Mouse (Mus musculus): Measurements from ENCODE around the gene Nxpe5. TPM values are rescaled to one million over a fixed set of nuclear protein-coding genes. Genes with fewer than 3 reads are reported as not detected.

The Nxpe5 gene
- polyA plus RNA-seq, 1 experiment from 2014 or later: not detected

DNA sequence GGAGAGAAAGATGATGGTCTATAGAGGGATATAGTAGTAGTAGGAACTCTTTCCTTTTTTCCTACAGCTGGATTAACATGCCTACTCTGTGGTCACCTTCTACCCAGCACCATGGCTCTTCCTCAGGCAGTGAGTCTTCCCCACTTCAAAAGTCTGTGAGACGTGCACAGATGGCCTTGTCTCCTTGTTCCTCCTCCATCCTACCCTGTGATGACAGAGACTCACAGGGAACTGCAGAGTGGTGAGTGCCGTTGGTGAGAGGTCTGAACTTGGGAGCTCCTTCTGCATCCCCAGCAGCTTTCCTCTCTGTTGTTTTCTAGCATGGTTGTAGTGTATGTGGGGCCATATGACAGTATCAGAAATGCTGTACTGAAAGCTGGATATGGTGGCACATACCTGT lies 56.1 kb downstream of the Nxpe5 start:
- peaks cover 15% of the 10 kb centered on the region for H3K36me3 ChIP-seq (replicated peaks)
- ATAC-seq (ENCODE audit: low FRiP score): no peak
- 77% methylated on average over 2 of the region's 2 CpGs for WGBS

DNA sequence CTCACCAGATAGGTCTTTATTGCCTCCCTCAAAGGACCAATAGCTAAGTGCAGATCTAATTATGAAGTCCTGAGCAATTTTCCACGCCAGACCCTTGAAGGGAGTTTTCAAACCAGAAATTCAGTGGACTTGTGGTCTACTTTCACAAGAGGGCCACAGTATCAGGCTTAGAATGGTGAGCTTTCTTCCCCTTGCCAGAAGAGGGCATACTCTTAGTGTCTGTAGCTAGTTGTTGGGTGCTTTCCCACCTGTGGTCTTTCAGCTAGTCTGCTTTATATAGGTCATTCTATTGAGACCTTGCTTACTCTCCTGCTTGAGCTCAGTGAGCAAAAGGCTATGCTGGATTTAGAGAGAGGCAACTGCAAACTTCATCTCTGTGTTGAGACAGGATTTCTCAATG lies 57.8 kb downstream of the Nxpe5 start:
- ATAC-seq (ENCODE audit: low FRiP score): no peak
- no peak overlapping the region for H3K9ac ChIP-seq
- H3K27me3 ChIP-seq: peaks cover 11% of the 10 kb centered on the region; the same call in 1 of the 2 replicates
- H3K27ac ChIP-seq: no peak overlapping the region
- H3K4me1 ChIP-seq: peaks cover 7% of the 10 kb centered on the region
- no peak overlapping the region for H3K4me3 ChIP-seq (replicated peaks)
- H3K4me2 ChIP-seq: no peak overlapping the region
- no peaks in the 10 kb centered on the region for H3K36me3 ChIP-seq (replicated peaks)
- no peaks in the 10 kb centered on the region for H3K9me3 ChIP-seq
- 50% methylated on average over 1 of the region's 1 CpGs for WGBS

More for the DNA sequence above, 56.1 kb downstream of the Nxpe5 start:
- H3K4me2 ChIP-seq: no peak overlapping the region
- peaks cover 11% of the 10 kb centered on the region; the same call in 1 of the 2 replicates for H3K27me3 ChIP-seq
- H3K9ac ChIP-seq: no peak overlapping the region
- no peaks in the 10 kb centered on the region for H3K9me3 ChIP-seq
- no peak overlapping the region for H3K4me3 ChIP-seq (replicated peaks)
- H3K27ac ChIP-seq: no peak overlapping the region
- peaks cover 24% of the 10 kb centered on the region for H3K4me1 ChIP-seq

DNA sequence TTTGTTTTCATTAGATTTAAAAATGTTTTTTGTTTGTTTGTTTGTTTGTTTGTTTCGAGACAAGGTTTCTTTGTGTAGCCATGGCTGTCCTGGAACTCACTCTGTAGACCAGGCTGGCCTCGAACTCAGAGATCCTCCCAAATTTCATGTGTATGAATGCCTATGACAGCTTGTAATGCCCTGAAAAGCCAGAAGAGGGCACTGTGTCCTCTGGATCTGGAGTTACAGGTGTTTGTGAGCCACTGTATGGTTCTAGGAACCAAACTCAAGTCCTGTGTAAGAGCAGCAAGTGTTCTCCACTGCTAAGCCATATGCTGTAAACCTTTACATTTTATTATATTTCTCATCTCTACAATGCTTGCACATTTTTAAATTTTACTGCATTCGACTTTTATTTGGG lies 62.2 kb downstream of the Nxpe5 start:
- ATAC-seq (ENCODE audit: low FRiP score): no peak
- no peak overlapping the region for H3K4me2 ChIP-seq
- no peaks in the 10 kb centered on the region for H3K4me1 ChIP-seq
- H3K27me3 ChIP-seq: no peaks in the 10 kb centered on the region
- no peak overlapping the region for H3K9ac ChIP-seq
- H3K36me3 ChIP-seq (replicated peaks): no peaks in the 10 kb centered on the region
- no peaks in the 10 kb centered on the region for H3K9me3 ChIP-seq
- no peak overlapping the region for H3K27ac ChIP-seq
- H3K4me3 ChIP-seq (replicated peaks): no peak overlapping the region
- 71% methylated on average over 3 of the region's 3 CpGs for WGBS

DNA sequence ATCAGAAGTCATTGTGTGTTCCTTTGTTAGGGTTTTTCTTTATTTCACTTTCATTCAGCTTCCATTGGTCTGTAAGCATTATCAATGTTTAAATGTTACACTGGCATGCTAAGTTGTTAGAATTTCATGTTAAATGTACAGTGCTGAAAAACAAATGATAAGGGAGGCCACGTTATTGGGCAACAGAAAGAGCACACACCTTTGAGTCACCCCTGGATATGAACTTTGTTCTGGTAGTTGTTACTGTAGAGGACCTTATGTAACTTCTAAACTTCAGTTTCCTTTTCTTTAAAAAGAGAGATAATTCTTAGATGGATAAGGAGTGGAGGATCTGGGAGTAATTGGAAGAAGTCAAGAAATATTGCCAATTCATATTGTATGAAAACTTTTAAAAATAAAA lies 65.9 kb downstream of the Nxpe5 start:
- Histone ChIP-seq H3K27me3 (no peaks in the 10 kb centered on the region), H3K9me3 (no peaks in the 10 kb centered on the region), H3K27ac (no peak overlapping the region), H3K4me1 (no peaks in the 10 kb centered on the region), H3K9ac (no peak overlapping the region), H3K36me3 (replicated peaks) (no peaks in the 10 kb centered on the region), H3K4me2 (no peak overlapping the region), H3K4me3 (replicated peaks) (no peak overlapping the region)
- ATAC-seq (ENCODE audit: low FRiP score): no peak
- WGBS: 84% methylated on average over 1 of the region's 1 CpGs

DNA sequence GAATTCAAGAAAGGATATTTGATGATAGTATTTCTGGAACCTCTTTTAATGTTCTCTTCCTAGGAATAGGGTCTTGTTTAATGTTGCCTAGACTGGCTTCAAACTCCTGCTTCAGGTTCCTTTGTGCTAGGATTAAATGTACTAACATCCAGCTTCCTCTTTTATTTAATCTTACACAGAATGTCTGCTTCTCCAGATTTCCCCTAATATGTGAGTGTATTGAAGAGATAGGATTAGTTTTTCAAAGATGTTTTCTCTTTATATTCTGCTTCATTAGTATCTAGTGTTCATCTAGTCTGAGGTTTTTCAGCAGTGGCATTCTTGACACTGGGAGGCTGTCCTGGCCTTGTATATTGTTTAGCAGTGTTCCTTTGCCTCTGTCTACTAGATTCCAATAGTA lies 68.5 kb downstream of the Nxpe5 start:
- H3K36me3 ChIP-seq (replicated peaks): no peaks in the 10 kb centered on the region
- no peaks in the 10 kb centered on the region for H3K27me3 ChIP-seq
- no peak overlapping the region for H3K4me2 ChIP-seq
- H3K9me3 ChIP-seq: no peaks in the 10 kb centered on the region
- no peaks in the 10 kb centered on the region for H3K4me1 ChIP-seq
- H3K4me3 ChIP-seq (replicated peaks): no peak overlapping the region
- no peak overlapping the region for H3K27ac ChIP-seq
- no peak overlapping the region for H3K9ac ChIP-seq
- ATAC-seq (ENCODE audit: low FRiP score): no peak

DNA sequence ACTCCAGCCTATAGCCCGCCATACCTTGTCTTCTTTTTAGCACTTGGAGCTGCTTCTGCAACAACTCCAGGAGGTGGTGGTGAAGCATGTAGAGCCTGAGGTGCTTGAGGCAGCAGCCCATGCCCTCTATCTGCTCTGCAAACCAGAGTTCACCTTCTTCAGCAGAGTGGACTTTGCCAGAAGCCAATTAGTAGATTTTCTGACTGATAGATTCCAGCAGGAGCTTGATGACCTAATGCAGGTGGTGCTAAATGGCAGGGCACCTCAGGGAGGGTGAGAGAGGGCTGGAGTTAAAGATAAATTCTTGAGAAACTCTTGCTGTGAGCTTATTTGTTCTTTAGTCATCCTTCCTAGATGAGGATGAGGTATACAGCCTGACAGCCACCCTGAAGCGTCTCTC lies 73.9 kb downstream of the Nxpe5 start:
- no peak overlapping the region for H3K4me2 ChIP-seq
- no peak for ATAC-seq (ENCODE audit: low FRiP score)
- no peak overlapping the region for H3K27ac ChIP-seq
- no peaks in the 10 kb centered on the region for H3K27me3 ChIP-seq
- 83% methylated on average over 2 of the region's 2 CpGs for WGBS
- H3K4me3 ChIP-seq (replicated peaks): no peak overlapping the region
- H3K4me1 ChIP-seq: no peaks in the 10 kb centered on the region
- no peak overlapping the region for H3K9ac ChIP-seq
- H3K36me3 ChIP-seq (replicated peaks): no peaks in the 10 kb centered on the region
- H3K9me3 ChIP-seq: no peaks in the 10 kb centered on the region

Other genes with a start within 250 kb of the Nxpe5 start
- gene Azgp1, start 244.4 kb upstream of the Nxpe5 start, polyA plus RNA-seq (2016; fragmentation: Nextera tagmentation; extraction: Ambion mirVana): not detected in 2 replicates
- gene Smok3a, start 204.6 kb upstream of the Nxpe5 start, polyA plus RNA-seq (2016; fragmentation: Nextera tagmentation; extraction: Ambion mirVana): not detected in 2 replicates
- not detected in 2 replicates for gene Smok3b, start 204.5 kb upstream of the Nxpe5 start, polyA plus RNA-seq (2016; fragmentation: Nextera tagmentation; extraction: Ambion mirVana)
- not detected in 2 replicates for gene Smok3c, start 172.7 kb upstream of the Nxpe5 start, polyA plus RNA-seq (2016; fragmentation: Nextera tagmentation; extraction: Ambion mirVana)
- 36.2 and 39.4 TPM in 2 replicates for gene Zkscan1, start 140.8 kb upstream of the Nxpe5 start, polyA plus RNA-seq (2016; fragmentation: Nextera tagmentation; extraction: Ambion mirVana)
- 101 and 103 TPM in 2 replicates for gene Zscan21, start 109.0 kb upstream of the Nxpe5 start, polyA plus RNA-seq (2016; fragmentation: Nextera tagmentation; extraction: Ambion mirVana)
- gene Zfp113, start 70.2 kb upstream of the Nxpe5 start, polyA plus RNA-seq (2016; fragmentation: Nextera tagmentation; extraction: Ambion mirVana): 43.9 and 44.1 TPM in 2 replicates
- 274 and 282 TPM in 2 replicates for gene Cops6, start 64.8 kb upstream of the Nxpe5 start, polyA plus RNA-seq (2016; fragmentation: Nextera tagmentation; extraction: Ambion mirVana)
- gene Ap4m1, start 53.9 kb upstream of the Nxpe5 start, polyA plus RNA-seq (2016; fragmentation: Nextera tagmentation; extraction: Ambion mirVana): 24.6 and 27.5 TPM in 2 replicates
- 313 and 320 TPM in 2 replicates for gene Mcm7, start 53.5 kb upstream of the Nxpe5 start, polyA plus RNA-seq (2016; fragmentation: Nextera tagmentation; extraction: Ambion mirVana)
- gene Taf6, start 38.4 kb upstream of the Nxpe5 start, polyA plus RNA-seq (2016; fragmentation: Nextera tagmentation; extraction: Ambion mirVana): 133 and 137 TPM in 2 replicates
- gene Cnpy4, start 38.4 kb upstream of the Nxpe5 start, polyA plus RNA-seq (2016; fragmentation: Nextera tagmentation; extraction: Ambion mirVana): 44.3 and 47.8 TPM in 2 replicates
- 9.5 and 11.1 TPM in 2 replicates for gene Mblac1, start 31.6 kb upstream of the Nxpe5 start, polyA plus RNA-seq (2016; fragmentation: Nextera tagmentation; extraction: Ambion mirVana)
- 42.3 and 47.3 TPM in 2 replicates for gene Lamtor4, start 29.6 kb downstream of the Nxpe5 start, polyA plus RNA-seq (2016; fragmentation: Nextera tagmentation; extraction: Ambion mirVana)
- gene BC037034, start 38.1 kb downstream of the Nxpe5 start, polyA plus RNA-seq (2016; fragmentation: Nextera tagmentation; extraction: Ambion mirVana): 14.0 and 16.0 TPM in 2 replicates
- 3.3 and 3.9 TPM in 2 replicates for gene Gal3st4, start 46.9 kb downstream of the Nxpe5 start, polyA plus RNA-seq (2016; fragmentation: Nextera tagmentation; extraction: Ambion mirVana)
- gene Gm43720, start 54.1 kb downstream of the Nxpe5 start, polyA plus RNA-seq (2016; fragmentation: Nextera tagmentation; extraction: Ambion mirVana): 0.10 and 0.19 TPM in 2 replicates
- gene Gpc2, start 54.1 kb downstream of the Nxpe5 start, polyA plus RNA-seq (2016; fragmentation: Nextera tagmentation; extraction: Ambion mirVana): 121 and 140 TPM in 2 replicates
- gene Stag3, start 54.3 kb downstream of the Nxpe5 start, polyA plus RNA-seq (2016; fragmentation: Nextera tagmentation; extraction: Ambion mirVana): 4.3 and 5.2 TPM in 2 replicates
- gene Pvrig, start 116.1 kb downstream of the Nxpe5 start, polyA plus RNA-seq (2016; fragmentation: Nextera tagmentation; extraction: Ambion mirVana): not detected in 2 replicates
- 63.7 and 64.7 TPM in 2 replicates for gene Zfp157, start 215.6 kb downstream of the Nxpe5 start, polyA plus RNA-seq (2016; fragmentation: Nextera tagmentation; extraction: Ambion mirVana)

Data from forebrain, embryonic 12.5 days (tissue).